Mouse (Mus musculus) cerebellum, adult 9-10 months (tissue): ENCODE data around the gene Ntpcr.

Source experiments
- DNase-seq: peaks from one replicate; pipeline ENCODE4 v3.0.0; 2022

Gene Ntpcr

DNA sequence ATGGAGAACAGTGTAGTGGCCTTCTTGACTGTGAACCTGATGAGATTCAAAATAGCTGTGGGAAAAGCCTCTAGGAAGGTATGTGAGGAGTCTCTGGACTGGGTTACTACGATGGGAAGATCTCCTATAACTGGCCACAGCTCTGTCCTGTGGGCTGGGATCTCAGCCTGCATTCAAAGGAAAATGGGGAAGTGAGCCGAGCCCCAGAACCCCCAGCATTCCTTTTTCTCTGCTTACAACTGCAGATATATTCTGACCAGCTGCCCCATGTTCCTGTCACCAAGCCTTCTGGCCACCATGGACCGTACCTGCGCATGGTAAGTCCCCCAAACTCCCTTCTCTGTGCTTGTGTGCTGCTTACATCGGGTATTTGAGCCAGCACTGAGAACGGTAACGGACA lies at the start of gene Ntpcr:
Gene Ntpcr (plus strand): TSS at position 218 of the 400 bp plus-strand sequence.
- DNase-seq, result no peak

DNA sequence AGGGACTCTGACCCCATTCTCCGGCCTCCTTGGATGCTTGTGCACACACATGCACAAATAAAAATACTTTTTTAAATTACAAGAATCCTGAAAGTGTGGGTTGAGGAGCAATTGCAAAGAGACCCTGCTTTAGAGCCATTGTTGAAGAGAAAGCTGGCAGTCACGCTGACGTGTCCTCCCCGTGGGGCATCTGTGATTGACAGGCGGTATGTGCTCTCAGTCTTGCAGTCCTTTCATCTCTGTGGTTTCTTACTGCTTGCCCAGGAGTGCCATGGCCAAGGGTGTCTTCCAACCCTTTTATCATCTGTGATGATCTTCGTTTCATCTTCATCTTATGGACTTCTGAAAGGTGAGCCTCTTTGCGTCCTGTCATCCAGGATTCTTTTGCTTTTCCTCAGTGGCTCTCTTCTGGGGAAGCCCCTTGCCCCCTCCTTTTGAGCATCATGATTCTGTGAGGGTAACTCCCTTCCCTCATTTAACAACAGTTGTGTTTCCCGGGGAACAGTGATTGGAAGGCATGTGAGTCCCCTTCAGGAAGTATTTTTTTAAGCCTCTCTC lies 48.8 kb upstream of the Ntpcr start:
- no peak for DNase-seq

DNA sequence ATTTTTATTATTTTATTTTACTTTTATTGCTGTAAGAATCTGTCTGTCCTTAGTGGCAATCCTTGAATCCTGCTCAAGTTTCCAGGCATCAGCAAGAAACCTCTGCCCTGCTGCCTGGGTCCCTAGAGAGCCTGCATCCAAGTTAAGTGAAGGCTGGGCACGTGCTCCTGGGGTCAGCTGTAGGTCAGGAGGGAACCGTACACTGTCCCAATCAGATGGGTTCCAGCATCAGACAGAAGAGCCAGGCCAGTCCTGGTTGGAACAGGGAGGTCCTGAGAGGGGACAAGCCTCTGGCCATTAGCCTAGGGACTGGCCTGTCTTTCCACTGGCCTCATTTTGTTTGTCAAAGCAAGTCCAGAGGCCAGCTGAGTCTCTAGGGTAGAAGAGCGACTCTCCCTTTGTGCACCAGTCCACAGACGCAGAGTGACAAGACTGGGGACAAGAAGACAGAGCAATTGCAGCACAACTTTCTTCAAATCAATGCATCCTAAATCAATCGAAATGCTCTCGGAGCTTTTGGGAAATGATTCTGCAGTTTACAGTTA lies 44.5 kb upstream of the Ntpcr start:
- no peak for DNase-seq

- no peak for DNase-seq
These were observed 43.4 kb upstream of the Ntpcr start for GRCm38 (mm10) chr8:125686221-125686865.

GRCm38 (mm10) chr8:125690166-125690915 lies 39.4 kb upstream of the Ntpcr start:
- no peak for DNase-seq

GRCm38 (mm10) chr8:125690961-125691360 lies 38.8 kb upstream of the Ntpcr start:
- DNase-seq, result no peak

DNA sequence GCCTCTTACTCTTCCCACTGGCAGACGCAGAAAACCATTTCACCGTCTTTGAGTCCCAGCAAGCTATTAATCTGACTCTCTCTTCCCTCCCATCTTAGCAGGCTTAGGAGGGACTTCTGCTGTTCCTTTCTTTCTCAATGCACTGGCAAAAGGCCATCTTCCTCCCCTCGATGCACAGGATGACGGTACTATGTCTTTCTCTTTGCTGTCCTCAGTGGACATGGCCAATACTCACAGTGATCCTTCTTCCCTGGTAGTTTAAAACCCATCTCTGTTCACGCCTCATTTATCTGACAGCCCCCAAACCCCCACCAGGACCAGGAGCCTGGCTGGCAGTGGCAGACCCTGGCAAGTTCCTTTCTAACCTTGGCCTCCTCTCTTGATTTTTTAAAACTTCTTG lies 37.3 kb upstream of the Ntpcr start:
- no peak for DNase-seq

DNA sequence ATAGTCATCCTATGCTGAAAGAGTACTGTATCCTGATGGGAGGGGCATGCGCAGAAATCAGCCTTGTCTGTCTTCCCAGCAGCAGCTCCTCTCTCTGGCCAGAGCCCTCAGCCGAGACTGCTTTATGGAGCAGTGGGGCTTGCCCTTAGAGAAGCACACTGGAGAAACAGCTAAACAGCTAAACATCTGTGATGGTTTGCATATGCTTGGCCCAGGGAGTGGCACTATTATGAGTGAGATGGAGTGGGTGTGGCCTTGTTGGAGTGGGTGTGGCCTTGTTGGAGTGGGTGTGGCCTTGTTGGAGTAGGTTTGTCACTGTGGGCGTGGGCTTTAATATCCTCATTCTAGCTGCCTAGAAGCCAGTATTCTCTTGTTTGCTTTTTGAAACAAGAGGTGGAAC lies 36.6 kb upstream of the Ntpcr start:
- no peak for DNase-seq

GRCm38 (mm10) chr8:125695951-125696350 lies 33.8 kb upstream of the Ntpcr start:
- DNase-seq, result no peak

- DNase-seq, result no peak
These were observed 30.3 kb upstream of the Ntpcr start for GRCm38 (mm10) chr8:125699391-125700025.

DNA sequence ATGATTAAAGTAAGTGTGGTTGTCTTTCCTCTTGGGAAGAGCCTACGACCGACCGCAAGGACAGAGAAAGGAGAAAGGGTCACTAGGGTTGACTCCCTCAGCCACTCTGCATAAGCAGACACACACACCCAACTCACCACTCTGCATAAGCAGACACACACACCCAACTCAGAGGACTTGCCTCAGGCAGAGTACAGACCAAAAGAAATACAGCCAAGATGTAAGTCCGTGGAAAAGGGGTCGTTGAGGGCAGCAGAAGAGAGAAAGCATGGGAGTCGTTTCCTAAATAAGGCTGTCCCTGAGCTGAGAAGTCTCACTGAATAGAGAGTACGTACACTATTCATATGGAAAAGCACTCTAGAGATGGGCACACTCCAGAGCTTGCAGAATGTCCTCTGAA lies 29.4 kb upstream of the Ntpcr start:
- DNase-seq, result no peak

GRCm38 (mm10) chr8:125702868-125703473 lies 26.8 kb upstream of the Ntpcr start:
- no peak for DNase-seq

GRCm38 (mm10) chr8:125704434-125704833 lies 25.3 kb upstream of the Ntpcr start:
- no peak for DNase-seq

GRCm38 (mm10) chr8:125705816-125706215 lies 23.9 kb upstream of the Ntpcr start:
- DNase-seq, result no peak

- no peak for DNase-seq
These were observed 20.6 kb upstream of the Ntpcr start for GRCm38 (mm10) chr8:125709171-125709570.

- DNase-seq, result no peak
These were observed 18.2 kb upstream of the Ntpcr start for GRCm38 (mm10) chr8:125711514-125711913.

DNA sequence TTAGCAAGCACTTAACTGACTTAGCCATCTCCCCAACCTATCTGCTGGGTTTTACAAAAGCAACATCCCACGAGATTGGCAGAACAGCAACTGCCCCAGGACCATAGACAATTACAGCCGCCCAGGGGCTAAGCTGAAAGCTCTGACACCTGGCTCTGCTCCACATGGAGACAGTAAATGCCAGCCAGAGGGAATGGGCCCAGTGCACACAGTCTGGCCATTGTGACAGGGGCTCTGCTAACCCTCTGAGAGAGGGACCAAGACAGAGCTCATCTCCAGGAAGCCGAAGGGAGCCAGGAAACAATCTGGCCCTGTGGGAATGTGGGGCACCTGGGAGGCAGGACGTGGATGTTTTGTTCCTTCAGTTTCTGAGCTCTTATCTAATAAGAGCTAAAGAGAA lies 13.6 kb upstream of the Ntpcr start:
- no peak for DNase-seq

DNA sequence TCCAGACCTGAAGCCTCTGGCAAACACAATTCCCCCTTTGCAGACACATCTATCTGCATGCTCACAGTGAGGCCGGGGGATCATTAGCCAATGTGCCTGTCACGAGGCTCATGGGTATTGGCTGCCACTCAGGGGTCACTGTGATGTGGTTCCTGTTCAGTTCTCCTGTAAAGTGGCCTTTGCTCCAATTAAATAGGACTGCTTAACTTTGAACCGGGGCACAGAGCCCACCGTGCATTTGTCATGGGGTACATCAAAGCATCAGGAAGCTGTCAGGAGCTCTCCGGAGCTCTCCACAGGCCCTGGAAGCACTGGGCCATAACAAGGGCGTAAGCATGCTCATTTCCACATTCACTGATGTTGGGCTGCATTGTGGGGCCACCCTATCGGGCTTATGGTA lies 13.2 kb upstream of the Ntpcr start:
- DNase-seq, result no peak

- DNase-seq, result no peak
These were observed 10.8 kb upstream of the Ntpcr start for GRCm38 (mm10) chr8:125718914-125719313.

GRCm38 (mm10) chr8:125722675-125723074 lies 7.1 kb upstream of the Ntpcr start:
- DNase-seq, result no peak

DNA sequence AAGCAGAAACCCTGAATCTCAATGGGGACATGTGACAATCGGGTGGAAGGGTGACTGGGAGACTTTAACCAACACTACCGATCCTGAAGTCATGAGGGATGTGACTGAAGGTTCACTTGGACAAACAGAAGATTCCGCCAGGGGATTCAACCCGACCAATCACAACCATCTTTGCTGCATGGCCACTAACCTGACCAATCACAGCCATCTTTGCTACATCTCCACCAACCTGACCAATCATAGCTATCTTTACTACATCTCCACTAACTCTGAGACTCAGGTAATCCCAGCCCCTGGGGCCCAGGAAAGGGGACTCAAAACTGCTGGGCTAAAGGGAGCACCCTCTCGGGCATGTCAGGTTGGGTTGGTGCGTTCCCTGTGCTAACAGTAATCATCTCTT lies 6.3 kb upstream of the Ntpcr start:
- no peak for DNase-seq

- no peak for DNase-seq
These were observed 4.5 kb upstream of the Ntpcr start for GRCm38 (mm10) chr8:125725037-125725820.
